ENCODE assay signal across 29 mouse cellular contexts in genomic region chr4:136377001-136377400, GRCm38 (mm10). TPM values are rescaled to one million over a fixed set of nuclear protein-coding genes. Genes with fewer than 3 reads are reported as not detected.
DNase-seq lines count a peak whose midpoint lies in the region; ATAC-seq and TF ChIP-seq lines count a peak whose summit lies in the region.
"Had no signal": no experiment of that assay in that cellular context is flagged by ENCODE, and none has a peak within 500 bp of the region (broad histone marks: within the 10 kb centered on the region; RNA-seq: fewer than 3 reads in every experiment).

No protein-coding gene starts in this region.

- POLR2A ChIA-PET in Patski (lab: Charles Lee), result interaction anchor here (0.8 to 1.1 kb wide), 2 partner anchors 25 to 91 kb away, joined by 3 read pairs; no protein-coding TSS in a partner anchor

- no peaks in the 10 kb centered on the region for H3K27me3 ChIP-seq in forebrain, embryonic 14.5 days (replicated peaks; ENCODE audit: control insufficient read depth, insufficient read depth, low read length)
- no peaks in the 10 kb centered on the region for H3K27me3 ChIP-seq in forebrain, embryonic 10.5 days (ENCODE audit: poor library complexity, severe bottlenecking)
- no peaks in the 10 kb centered on the region for H3K27me3 ChIP-seq in Patski
- no peaks in the 10 kb centered on the region for H3K27me3 ChIP-seq in stomach, postnatal 0 days (ENCODE audit: control insufficient read depth, insufficient read depth, low read length)
- H3K27me3 ChIP-seq: embryonic facial prominence, embryonic 12.5 days; forebrain, embryonic 15.5 days; heart, embryonic 15.5 days; limb, embryonic 12.5 days; liver, embryonic 13.5 days; midbrain, embryonic 13.5 days had no signal

- CTCF ChIA-PET in Patski (lab: Charles Lee), result no interaction called here

- no peak overlapping the region for H3K4me3 ChIP-seq in forebrain, embryonic 14.5 days (ENCODE audit: low read depth, low read length)
- H3K4me3 ChIP-seq in forebrain, embryonic 10.5 days, result no peak overlapping the region
- H3K4me3 ChIP-seq in ES-E14 (ENCODE audit: insufficient read depth in 1 of 2, low read depth in 1 of 2, low read length in 2 of 2, poor library complexity in 1 of 2, severe bottlenecking in 1 of 2), result no peak overlapping the region
- H3K4me3 ChIP-seq in stomach, postnatal 0 days (ENCODE audit: low read depth, low read length), result no peak overlapping the region
- H3K4me3 ChIP-seq: embryonic facial prominence, embryonic 12.5 days; erythroblast, embryonic 14.5 days; forebrain, embryonic 15.5 days; heart, embryonic 15.5 days; limb, embryonic 12.5 days; liver, embryonic 13.5 days; midbrain, embryonic 13.5 days had no signal

- no peak for ATAC-seq in forebrain, embryonic 14.5 days
- ATAC-seq in Patski, result peak; percentile 35
- no peak for ATAC-seq in stomach, postnatal 0 days (ENCODE audit: low FRiP score, low TSS enrichment)
- ATAC-seq: activated CD4-positive, CD25-positive, alpha-beta regulatory T cell, adult 4 months; forebrain, embryonic 15.5 days; inflammation-experienced regulatory T-cells, adult 6 months; midbrain, embryonic 13.5 days had no signal

- H3K9ac ChIP-seq in forebrain, embryonic 14.5 days (ENCODE audit: low read length), result no peak overlapping the region
- no peak overlapping the region for H3K9ac ChIP-seq in ES-E14 (ENCODE audit: insufficient read depth, low read depth, low read length, poor library complexity, severe bottlenecking)
- H3K9ac ChIP-seq in stomach, postnatal 0 days (ENCODE audit: low read length), result no peak overlapping the region
- H3K9ac ChIP-seq: embryonic facial prominence, embryonic 12.5 days; forebrain, embryonic 15.5 days; heart, embryonic 15.5 days; hindbrain, embryonic 14.5 days; limb, embryonic 12.5 days; liver, embryonic 13.5 days; midbrain, embryonic 13.5 days had no signal

- DNase-seq in forebrain, embryonic 14.5 days (ENCODE audit: low spot score), result peak; percentile 39
- no peak for DNase-seq in forebrain, embryonic 10.5 days (ENCODE audit: extremely low spot score, low spot score)
- DNase-seq in ES-E14 (ENCODE audit: low read depth, low spot score) (no peak), Patski (ENCODE audit: low read depth, low spot score) (peak; percentile 75)
- peak; percentile 49 for DNase-seq in brain, embryonic 14.5 days (ENCODE audit: low read depth)
- no peak for DNase-seq in left cerebral cortex, postnatal 14 days (ENCODE audit: low spot score in 2 of 2)
- DNase-seq in stomach, postnatal 0 days (ENCODE audit: low spot score), result no peak
- DNase-seq: cerebellum, adult 11-12 months; cerebellum, postnatal 10 days; heart, postnatal 36 days; kidney, adult 18-20 months; kidney, postnatal 10 days; liver, embryonic 13.5 days; lung, adult 2 months; lung, postnatal 14 days had no signal

- TF ChIP-seq CTCF in Patski (IDR thresholded peaks at IDR 0.05), result no peak
- TF ChIP-seq CTCF in brain, embryonic 14.5 days (IDR thresholded peaks at IDR 0.05; ENCODE audit: borderline replicate concordance, extremely low read depth, insufficient read depth, insufficient read length), result no peak
- no peak for TF ChIP-seq CTCF in stomach, postnatal 0 days (IDR thresholded peaks at IDR 0.05; ENCODE audit: low read depth)

- peaks cover 8% of the 10 kb centered on the region; the same call in 1 of the 2 replicates for H3K4me1 ChIP-seq in forebrain, embryonic 14.5 days (ENCODE audit: control insufficient read depth, insufficient read depth, low read length)
- peaks cover 11% of the 10 kb centered on the region for H3K4me1 ChIP-seq in forebrain, embryonic 10.5 days
- no peaks in the 10 kb centered on the region for H3K4me1 ChIP-seq in ES-E14 (ENCODE audit: control insufficient read depth in 2 of 2, insufficient read depth in 2 of 2, low read length in 2 of 2, poor library complexity in 1 of 2)
- no peaks in the 10 kb centered on the region for H3K4me1 ChIP-seq in stomach, postnatal 0 days (replicated peaks; ENCODE audit: control insufficient read depth, insufficient read depth)
- H3K4me1 ChIP-seq: heart, embryonic 15.5 days; liver, embryonic 13.5 days had no signal

- in situ Hi-C loops in ES-E14 (cut with MboI; ENCODE audit: low sequenced_read_pairs in 2 of 2, unreplicated experiment in 2 of 2), result loop anchor here in 1 of 2 experiments (10.0 kb wide), 1 partner anchor 248 kb away; the partner anchor contains the start of gene Lactbl1
- in situ Hi-C loops in Patski (cut with MboI; ENCODE audit: low pct_unique_long_range_greater_than_20kb), result loop anchor here (5.0 kb wide), 1 partner anchor 140 kb away; no protein-coding TSS in a partner anchor

- 70% methylated on average over 5 of the region's 5 CpGs for WGBS in forebrain, embryonic 14.5 days
- 92% methylated on average over 5 of the region's 5 CpGs for WGBS in forebrain, embryonic 10.5 days
- 62% methylated on average over 5 of the region's 5 CpGs for WGBS in stomach, postnatal 0 days

- H3K4me2 ChIP-seq in forebrain, embryonic 14.5 days (ENCODE audit: low read length), result no peak overlapping the region
- H3K4me2 ChIP-seq in stomach, postnatal 0 days (replicated peaks; ENCODE audit: low read depth), result no peak overlapping the region
- H3K4me2 ChIP-seq: embryonic facial prominence, embryonic 12.5 days; forebrain, embryonic 15.5 days; heart, embryonic 15.5 days; hindbrain, embryonic 14.5 days; limb, embryonic 12.5 days; liver, embryonic 13.5 days; midbrain, embryonic 13.5 days had no signal

- no peak for TF ChIP-seq POLR2A in brain, embryonic 14.5 days (IDR thresholded peaks at IDR 0.05; ENCODE audit: borderline replicate concordance, extremely low read depth, insufficient read depth, insufficient read length, poor library complexity, severe bottlenecking)

- no peak for TF ChIP-seq EP300 in stomach, postnatal 0 days (optimal IDR thresholded peaks at IDR 0.05)

- H3K36me3 ChIP-seq in forebrain, embryonic 14.5 days (ENCODE audit: control insufficient read depth, insufficient read depth, low read length), result no peaks in the 10 kb centered on the region
- no peaks in the 10 kb centered on the region for H3K36me3 ChIP-seq in forebrain, embryonic 10.5 days (replicated peaks)
- no peaks in the 10 kb centered on the region for H3K36me3 ChIP-seq in ES-E14 (ENCODE audit: control insufficient read depth, insufficient read depth, low read length, poor library complexity, severe bottlenecking)
- no peaks in the 10 kb centered on the region for H3K36me3 ChIP-seq in stomach, postnatal 0 days (ENCODE audit: control insufficient read depth, insufficient read depth, low read length)
- H3K36me3 ChIP-seq: embryonic facial prominence, embryonic 12.5 days; forebrain, embryonic 15.5 days; heart, embryonic 15.5 days; limb, embryonic 12.5 days; liver, embryonic 13.5 days; midbrain, embryonic 13.5 days had no signal

- no peaks in the 10 kb centered on the region for H3K9me3 ChIP-seq in forebrain, embryonic 14.5 days (replicated peaks; ENCODE audit: control insufficient read depth, low read length)
- H3K9me3 ChIP-seq in forebrain, embryonic 10.5 days, result no peaks in the 10 kb centered on the region
- no peaks in the 10 kb centered on the region for H3K9me3 ChIP-seq in ES-E14 (ENCODE audit: control insufficient read depth, insufficient read depth, low read depth, low read length)
- H3K9me3 ChIP-seq in stomach, postnatal 0 days (ENCODE audit: control insufficient read depth, low read length), result no peaks in the 10 kb centered on the region
- H3K9me3 ChIP-seq: embryonic facial prominence, embryonic 12.5 days; forebrain, embryonic 15.5 days; heart, embryonic 15.5 days; limb, embryonic 12.5 days; liver, embryonic 13.5 days; midbrain, embryonic 13.5 days had no signal

- H3K27ac ChIP-seq in forebrain, embryonic 14.5 days (ENCODE audit: low read depth, low read length), result no peak overlapping the region
- H3K27ac ChIP-seq in forebrain, embryonic 10.5 days, result no peak overlapping the region
- no peak overlapping the region for H3K27ac ChIP-seq in ES-E14 (ENCODE audit: insufficient read depth, low read depth, low read length, poor library complexity, severe bottlenecking)
- no peak overlapping the region for H3K27ac ChIP-seq in stomach, postnatal 0 days (replicated peaks)
- H3K27ac ChIP-seq: embryonic facial prominence, embryonic 12.5 days; forebrain, embryonic 15.5 days; heart, embryonic 15.5 days; hindbrain, embryonic 14.5 days; limb, embryonic 12.5 days; liver, embryonic 13.5 days; midbrain, embryonic 13.5 days had no signal

- intact Hi-C loops in left cerebral cortex, postnatal 14 days (cut with DNase I), result no loop called here

TF ChIP-seq in ES-E14, 5 proteins besides CTCF, POLR2A, EP300 and RAD21:
- no peak for TF ChIP-seq ZNF384 (IDR thresholded peaks at IDR 0.05; ENCODE audit: low read depth, low read length)
- peak; percentile 83 for TF ChIP-seq MAFK (IDR thresholded peaks at IDR 0.05; ENCODE audit: insufficient read depth, low read depth, low read length)

RNA-seq across cellular contexts. Expression of gene Htr1d, which starts 46.3 kb away (rescaled TPM):
- polyA plus RNA-seq in forebrain, embryonic 14.5 days (2014; fragmentation: Nextera tagmentation; extraction: Ambion mirVana), result 0.59 and 0.84 TPM in 2 replicates
- 0.31 TPM in 1 of 2 replicates, not detected in the other for polyA plus RNA-seq in forebrain, embryonic 10.5 days (2016; fragmentation: Nextera tagmentation; extraction: Ambion mirVana)
- total RNA-seq in ES-E14 (2012; rRNA removed), result 0.32 and 1.5 TPM in 2 replicates
- polyA plus RNA-seq in Patski (2021), result 0.05 TPM
- 0.15 and 0.45 TPM in 2 replicates for polyA plus RNA-seq in brain, embryonic 14.5 days (2012; rRNA removed)
- 1 to 10 TPM; 1.8 to 3.1 TPM for total RNA-seq in left cerebral cortex, postnatal 14 days (2021)
- 0.06 and 0.34 TPM in 2 replicates for polyA plus RNA-seq in stomach, postnatal 0 days (2015; fragmentation: Nextera tagmentation; extraction: Ambion mirVana)
- total RNA-seq: gastrocnemius, adult 8-10 months; heart, postnatal 36 days; megakaryocyte progenitor cell, adult 5-6 weeks; monocyte, adult 5-6 weeks; neutrophil, adult 5-6 weeks had no signal
- polyA plus RNA-seq: erythroblast, embryonic 14.5 days; inflammation-experienced regulatory T-cells, adult 6 months; liver, embryonic 13.5 days; lung, adult 2 months; thymus, postnatal 0 days had no signal

Comparison
In these comparisons a context has a peak if more than half of its experiments do, and no peak if none do; other contexts are left out.
1. DNase-seq: peak in forebrain, embryonic 14.5 days (single experiment), Patski (single experiment) and brain, embryonic 14.5 days (single experiment); none in forebrain, embryonic 10.5 days (single experiment), ES-E14 (single experiment), left cerebral cortex, postnatal 14 days (0 of 2) and stomach, postnatal 0 days (single experiment).